Mouse (Mus musculus) naive thymus-derived CD4-positive, alpha-beta T cell, adult 2 months (primary cell): ENCODE measurements around the gene Necab2.

Experiments used
- DNase-seq: peaks from one replicate; pipeline ENCODE4 v3.0.0-alpha.2; 2011; ENCODE audit warnings: low read depth

Gene Necab2

GRCm38 (mm10) chr8:119446211-119446989, at the start of gene Necab2:
Gene Necab2, plus strand, starts transcription at chr8:119446719.
- peak; percentile 71 for DNase-seq

- no peak for DNase-seq
Observed at GRCm38 (mm10) chr8:119398558-119398957, 48.0 kb upstream of the Necab2 start.

- no peak for DNase-seq
Observed at GRCm38 (mm10) chr8:119399255-119399654, 47.3 kb upstream of the Necab2 start.

- DNase-seq = no peak
Observed at GRCm38 (mm10) chr8:119400122-119400671, 46.3 kb upstream of the Necab2 start.

- DNase-seq = no peak
Observed at GRCm38 (mm10) chr8:119400904-119401303, 45.6 kb upstream of the Necab2 start.

GRCm38 (mm10) chr8:119403912-119404311, 42.6 kb upstream of the Necab2 start:
- no peak for DNase-seq

- no peak for DNase-seq
Observed at GRCm38 (mm10) chr8:119404648-119405047, 41.9 kb upstream of the Necab2 start.

- DNase-seq = no peak
Observed at GRCm38 (mm10) chr8:119408311-119408710, 38.2 kb upstream of the Necab2 start.

GRCm38 (mm10) chr8:119412037-119412734, 34.3 kb upstream of the Necab2 start:
- no peak for DNase-seq

- DNase-seq = peak; percentile 88
Observed at GRCm38 (mm10) chr8:119412735-119413498, 33.6 kb upstream of the Necab2 start.

GRCm38 (mm10) chr8:119413605-119414004, 32.9 kb upstream of the Necab2 start:
- DNase-seq = no peak

GRCm38 (mm10) chr8:119420318-119420717, 26.2 kb upstream of the Necab2 start:
- no peak for DNase-seq

- no peak for DNase-seq
Observed at GRCm38 (mm10) chr8:119421603-119422122, 24.9 kb upstream of the Necab2 start.

- DNase-seq = peak; percentile 54
Observed at GRCm38 (mm10) chr8:119422123-119422711, 24.3 kb upstream of the Necab2 start.

- peak; percentile 93 for DNase-seq
Observed at GRCm38 (mm10) chr8:119423631-119424141, 22.8 kb upstream of the Necab2 start.

- DNase-seq = no peak
Observed at GRCm38 (mm10) chr8:119424199-119424733, 22.3 kb upstream of the Necab2 start.

- peak; percentile 50 for DNase-seq
Observed at GRCm38 (mm10) chr8:119424740-119425139, 21.8 kb upstream of the Necab2 start.

GRCm38 (mm10) chr8:119425533-119425932, 21.0 kb upstream of the Necab2 start:
- DNase-seq = peak; percentile 61

GRCm38 (mm10) chr8:119426069-119426735, 20.3 kb upstream of the Necab2 start:
- DNase-seq = no peak

GRCm38 (mm10) chr8:119427634-119428349, 18.7 kb upstream of the Necab2 start:
- peak; percentile 43 for DNase-seq
